Mouse (Mus musculus) retina, postnatal 1 day (tissue): ENCODE data around the gene Leng8.

ENCODE experiments used
- DNase-seq: peaks from one replicate; pipeline ENCODE4 v3.0.0-alpha.2; 2012

Leng8 gene

DNA sequence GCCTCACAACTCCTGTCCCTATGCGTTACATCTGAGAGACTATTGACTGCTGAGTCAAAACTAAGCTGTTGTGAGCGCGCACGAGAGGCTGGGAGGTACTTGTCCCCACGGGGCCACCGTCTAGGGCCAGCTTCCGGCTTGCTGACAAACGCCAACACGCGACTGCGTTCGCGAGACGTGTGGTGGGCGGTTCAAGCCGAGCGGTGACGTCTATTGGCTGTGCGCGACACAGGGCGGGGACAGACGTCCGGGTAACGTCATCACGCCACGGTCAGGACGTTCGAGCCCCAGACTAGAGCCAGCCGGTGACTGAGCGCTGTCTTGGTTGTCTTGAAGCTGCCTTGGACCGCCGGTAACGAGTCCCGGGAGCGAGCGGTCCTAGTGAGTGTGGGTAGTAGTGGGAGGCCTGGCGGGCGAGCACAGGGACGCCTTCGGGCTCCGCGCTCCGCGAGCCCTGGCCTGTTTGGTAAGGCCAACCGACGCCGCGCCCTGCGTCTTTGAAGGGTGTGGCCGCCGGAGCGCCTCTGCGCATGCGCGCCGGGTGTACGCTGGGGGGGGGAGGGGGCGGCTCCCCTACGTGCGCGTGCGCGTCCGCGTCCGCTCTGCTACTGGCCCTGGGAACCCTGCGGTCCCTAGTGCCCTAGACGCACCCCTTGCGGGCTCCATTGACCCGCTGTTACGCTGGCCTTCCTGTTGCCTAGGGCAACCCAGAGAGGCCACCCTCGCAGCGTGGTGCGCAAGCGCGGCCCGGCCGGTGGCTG lies at the start of gene Leng8:
Gene Leng8 (plus strand): TSS at position 269 of the 761 bp plus-strand sequence.
- peak; percentile 99 for DNase-seq

DNA sequence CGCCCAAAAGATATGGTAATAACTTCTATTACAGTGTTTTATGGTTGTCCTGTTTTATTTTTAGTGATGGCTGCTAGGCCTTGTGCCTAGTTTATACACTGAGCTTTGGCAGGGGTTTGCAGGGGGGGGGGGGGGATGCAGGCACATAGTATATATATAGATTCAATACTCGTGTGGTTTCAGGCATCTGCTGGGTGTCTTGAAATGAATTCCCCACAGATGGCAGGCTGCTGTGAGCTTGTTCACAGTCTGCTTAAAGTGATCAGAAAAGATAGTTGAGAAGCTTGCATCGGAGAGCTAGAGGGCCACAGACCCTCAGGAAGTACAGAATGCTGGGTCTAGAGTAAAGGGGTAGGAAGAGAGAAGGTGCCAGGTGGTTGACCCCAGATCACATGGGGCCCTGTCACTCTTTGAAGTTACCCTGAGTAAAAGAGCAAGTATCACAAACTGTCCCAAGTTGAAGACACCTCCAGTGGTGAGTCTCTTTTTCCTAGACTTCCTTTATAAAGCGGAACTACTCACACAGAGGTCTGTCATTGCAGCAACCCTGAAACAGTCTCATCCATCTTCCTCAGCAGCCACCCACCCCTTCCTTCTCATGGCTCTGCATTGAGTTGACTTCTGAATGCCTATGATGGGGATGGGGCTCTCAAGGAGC lies 49.5 kb upstream of the Leng8 start:
- no peak for DNase-seq

DNA sequence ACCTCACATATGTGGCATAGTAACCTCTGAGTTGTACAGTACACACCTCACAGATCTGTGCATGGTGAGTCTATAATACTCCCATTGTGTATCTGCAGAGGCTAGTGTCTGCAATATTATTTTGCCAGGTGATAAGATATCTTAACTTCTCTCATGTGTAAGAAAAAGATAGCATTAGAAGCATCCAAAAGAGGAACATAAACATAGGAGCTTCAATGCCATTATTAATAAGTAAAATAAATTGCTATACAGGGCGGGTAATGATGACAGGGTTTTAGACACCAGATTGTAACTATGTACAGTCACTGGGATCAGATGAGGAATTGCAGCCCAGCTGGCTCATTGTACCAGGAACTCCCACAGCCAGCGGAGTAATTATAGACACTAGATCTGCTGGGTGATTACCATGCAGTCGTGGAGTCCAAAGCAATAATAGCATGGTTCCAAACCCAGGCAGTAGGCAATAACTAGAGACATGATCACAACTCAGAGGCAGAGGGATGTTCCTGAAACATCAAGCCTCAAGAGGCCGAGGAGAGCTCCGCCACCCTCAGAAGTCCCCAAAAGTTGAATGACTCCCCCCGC lies 48.9 kb upstream of the Leng8 start:
- no peak for DNase-seq

DNA sequence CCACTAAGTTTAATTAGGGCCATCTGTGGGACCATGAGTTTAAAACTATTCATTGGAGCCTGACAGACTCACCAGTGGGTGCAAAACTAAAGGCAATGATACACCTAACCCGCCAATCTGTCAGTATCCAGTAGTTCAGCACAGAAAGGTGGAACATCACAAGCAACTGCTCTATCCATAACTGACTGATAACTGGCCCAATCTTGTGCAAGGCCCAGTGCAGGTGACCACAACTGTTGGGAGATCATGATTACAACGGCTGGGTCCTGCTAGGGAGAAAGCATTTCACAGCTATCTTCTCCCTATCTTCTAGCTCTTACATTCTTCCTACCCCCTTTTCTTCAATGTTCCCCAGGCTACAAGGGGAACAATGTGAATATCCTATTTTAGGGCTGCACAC lies 48.2 kb upstream of the Leng8 start:
- DNase-seq, result no peak

DNA sequence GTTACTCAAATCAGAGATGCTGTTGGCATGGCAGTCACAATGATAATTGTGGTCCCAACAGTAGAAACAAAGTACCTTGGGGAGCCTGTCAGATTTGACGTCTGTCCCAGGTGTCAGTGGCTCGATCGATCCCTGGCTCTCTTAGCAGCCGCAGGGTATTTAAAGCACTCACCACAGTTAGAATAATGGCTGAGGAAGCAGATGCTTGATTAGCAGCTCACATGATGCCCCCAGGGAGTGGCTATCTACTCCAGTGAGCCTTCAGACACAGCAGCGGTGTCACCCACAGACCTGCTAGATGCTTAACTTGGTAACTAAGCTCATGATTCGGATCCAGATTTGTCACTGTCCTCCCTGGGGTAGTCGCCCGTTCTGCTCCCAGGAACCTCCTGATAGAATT lies 45.7 kb upstream of the Leng8 start:
- DNase-seq, result peak; percentile 19

DNA sequence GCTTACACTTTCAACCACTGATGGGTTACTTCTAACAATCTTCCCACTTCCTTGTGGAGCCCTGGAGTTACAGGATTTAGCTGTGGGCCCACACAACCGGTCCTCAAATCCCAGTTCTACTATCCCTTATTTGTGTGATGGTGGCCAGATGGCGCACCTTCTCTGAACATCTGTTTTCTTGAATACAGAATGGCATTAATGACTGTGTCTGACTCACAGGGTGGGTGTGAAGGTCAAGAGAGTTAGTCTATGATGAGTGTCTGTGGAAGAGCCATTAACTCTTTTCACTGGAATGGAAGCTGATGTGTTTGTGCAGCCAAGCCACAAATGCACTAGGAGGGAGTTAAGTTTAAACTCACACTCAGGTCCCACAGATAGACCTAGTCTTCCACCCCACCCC lies 38.5 kb upstream of the Leng8 start:
- no peak for DNase-seq

DNA sequence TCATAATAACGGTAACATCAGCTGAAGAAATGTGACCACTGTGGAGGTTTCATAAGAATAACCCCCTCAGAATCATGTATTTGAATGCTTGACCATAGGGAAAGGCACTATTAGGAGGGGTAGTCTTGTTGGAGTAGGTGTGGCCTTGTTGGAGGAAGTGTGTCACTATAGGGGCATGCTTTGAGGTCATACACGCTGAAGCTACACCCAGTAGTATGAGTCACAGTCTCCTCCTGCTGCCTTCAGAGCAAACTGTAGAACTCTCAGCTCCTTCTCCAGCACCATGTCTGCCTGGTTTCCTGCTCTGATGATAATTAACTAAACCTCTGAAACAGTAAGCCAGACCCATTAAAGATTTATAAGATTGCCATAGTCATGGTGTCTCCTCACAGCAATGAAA lies 38.0 kb upstream of the Leng8 start:
- DNase-seq, result no peak

DNA sequence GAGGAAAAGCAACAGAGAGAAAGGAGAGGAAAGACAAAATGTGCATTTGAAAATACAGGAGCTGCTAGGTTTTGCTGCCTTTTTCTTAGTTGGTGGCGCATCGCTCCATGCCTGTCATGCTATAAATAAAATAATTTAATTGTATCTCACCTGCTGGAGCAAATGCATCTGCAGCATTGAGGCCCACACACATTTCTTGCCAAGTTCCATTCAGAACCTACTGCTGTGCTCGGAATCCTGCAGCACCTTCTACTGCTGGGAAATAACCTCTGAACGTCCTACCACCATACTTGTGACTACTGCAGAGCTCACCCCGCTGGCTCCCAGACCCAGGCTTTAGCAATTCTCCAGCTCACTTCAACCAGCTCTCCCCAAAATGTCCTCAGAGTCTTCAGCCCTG lies 35.7 kb upstream of the Leng8 start:
- no peak for DNase-seq

DNA sequence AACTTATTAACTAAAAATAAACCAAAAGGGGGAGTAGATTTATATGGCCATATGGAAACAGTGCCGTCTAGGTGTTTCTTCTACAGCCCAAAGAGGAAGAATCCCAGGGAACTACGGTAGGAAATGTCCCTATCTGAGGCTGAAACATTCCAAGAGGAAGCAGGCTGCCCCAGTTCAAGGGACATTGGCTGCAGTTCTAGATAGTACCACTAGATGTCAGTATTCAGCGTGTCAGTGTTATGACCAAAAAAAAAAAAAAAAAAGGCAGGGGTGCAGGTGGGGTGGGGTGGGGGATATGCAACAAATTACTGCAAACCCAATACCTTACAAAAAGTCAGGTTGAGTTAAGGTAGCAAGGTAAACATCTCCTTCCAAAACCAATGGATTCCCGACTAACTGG lies 33.4 kb upstream of the Leng8 start:
- DNase-seq, result peak; percentile 78

DNA sequence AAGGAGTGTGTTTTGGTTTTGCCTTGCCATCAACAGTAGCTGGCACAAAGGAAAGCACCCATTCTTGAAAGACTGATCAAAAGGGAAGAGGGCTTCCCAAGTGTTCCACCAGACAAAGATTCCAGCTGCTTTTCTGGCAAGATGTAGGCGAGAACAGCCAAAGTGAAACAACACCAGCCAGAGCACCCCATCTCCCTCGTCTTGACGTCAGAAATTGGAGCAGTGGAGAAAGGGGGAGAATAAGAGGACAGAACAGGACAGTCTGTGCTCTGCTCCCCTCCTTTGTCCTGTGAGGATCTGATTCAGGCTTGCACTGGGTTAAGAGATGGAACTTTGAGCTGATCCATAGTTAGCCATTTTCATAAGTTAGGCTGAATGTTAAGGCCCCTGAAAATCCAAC lies 25.1 kb upstream of the Leng8 start:
- DNase-seq, result no peak

DNA sequence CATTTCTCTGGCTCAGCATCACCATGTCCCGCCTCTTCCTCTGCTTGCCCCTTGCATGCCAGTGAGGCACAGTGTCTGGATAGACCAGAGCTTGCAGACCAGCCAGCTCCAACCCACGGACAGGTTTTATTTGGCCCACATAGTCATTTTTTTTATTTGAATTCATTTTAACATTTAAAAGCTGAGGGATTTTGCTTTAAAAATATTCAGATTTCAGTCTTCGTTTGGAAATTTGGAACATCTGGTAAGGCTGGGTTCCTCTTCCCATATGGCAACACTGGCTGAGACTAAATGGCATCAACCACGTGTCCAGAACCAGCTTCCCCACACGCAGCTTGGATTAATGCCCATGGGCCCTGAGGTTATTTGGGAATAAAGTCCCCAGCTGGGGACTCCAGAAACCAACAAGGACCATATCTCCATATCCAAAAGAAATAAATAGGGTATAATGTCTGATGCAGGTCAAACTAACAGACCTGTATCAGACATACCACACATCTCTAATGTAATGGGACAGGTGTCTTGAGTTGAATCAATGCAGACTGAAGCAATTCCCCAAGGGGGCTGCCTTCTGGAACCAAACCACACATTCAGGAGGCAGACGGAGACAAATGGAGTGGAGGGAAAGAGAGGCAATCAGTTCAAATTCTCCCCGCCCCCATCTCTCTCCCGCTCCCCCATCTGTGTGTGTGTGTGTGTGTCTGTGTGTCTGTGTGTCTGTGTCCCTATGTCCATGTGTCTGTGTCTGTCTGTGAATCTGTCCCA lies 19.6 kb upstream of the Leng8 start:
- peak; percentile 26 for DNase-seq

DNA sequence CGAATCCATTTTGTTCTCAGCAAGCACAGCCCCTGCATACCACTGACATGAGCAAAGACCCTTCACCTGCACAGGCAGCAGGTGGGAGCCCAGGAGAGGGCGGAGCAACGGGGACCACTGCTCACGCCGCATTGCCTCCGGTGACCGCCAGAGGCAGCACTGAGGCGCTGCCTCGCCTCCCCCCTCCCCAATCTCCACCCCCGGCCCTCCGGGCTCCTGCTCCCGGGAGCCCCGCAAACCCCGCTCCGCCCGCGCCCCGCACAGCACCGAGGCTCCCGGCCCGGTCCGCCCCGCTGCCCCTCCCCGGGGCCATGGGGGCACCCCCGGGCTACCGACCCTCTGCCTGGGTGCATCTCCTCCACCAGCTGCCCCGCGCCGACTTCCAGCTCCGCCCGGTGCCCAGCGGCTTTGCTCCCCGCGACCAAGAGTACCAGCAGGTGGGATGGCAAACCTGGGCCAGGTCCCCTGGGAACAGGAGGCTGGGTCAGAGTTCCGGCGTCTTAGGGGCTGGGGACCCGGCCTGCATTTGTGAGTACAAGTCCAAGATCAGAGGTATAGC lies 17.4 kb upstream of the Leng8 start, which contains the start of gene Ttyh1:
Gene Ttyh1 (plus strand): TSS at position 65 of the 559 bp plus-strand sequence.
- peak; percentile 77 for DNase-seq

DNA sequence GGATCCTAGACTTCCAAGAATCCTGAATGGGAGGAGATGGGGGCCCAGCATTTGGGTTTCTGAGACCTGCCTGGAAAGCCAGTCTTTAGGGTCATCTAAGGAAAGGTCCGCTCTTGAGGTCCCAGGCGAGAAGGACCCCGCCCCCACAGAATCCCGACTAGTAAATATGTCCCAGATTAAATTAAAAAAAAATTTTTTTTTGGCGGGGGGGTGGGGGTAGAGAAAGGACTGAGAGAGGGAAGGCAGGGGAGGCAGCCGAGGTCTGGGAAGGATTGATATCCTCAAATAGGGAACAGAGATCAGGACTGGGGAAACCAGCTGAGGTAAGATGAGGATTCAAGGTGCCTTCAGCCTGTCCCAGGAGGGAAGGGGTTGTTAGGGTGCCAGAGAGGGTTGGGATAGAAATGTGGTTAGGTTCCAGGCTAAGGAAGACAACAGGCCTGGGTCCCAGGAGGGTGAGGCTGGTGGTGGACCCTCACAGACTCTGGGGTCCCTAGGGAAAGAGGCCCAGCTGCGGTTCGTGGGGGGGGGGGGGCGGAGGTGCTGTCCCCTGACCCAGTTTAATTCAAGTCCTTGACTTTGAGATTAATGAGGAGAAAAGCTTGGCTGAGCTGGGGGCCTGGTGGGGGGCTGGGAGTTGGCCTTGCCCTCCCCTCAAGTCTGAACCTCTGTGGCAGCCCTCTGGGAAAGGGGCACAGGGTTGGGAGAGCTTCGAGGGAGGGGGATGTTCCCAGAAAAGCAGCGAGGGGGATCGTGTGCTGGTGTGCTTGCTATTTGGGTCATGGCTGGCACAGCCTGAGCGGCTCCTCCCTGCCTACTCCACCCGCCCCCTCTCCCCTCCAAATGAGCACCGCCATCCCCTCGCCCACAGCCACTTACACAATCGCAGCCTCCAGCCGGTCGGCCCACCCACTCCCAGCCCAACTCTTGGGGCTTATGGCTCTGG lies 16.6 kb upstream of the Leng8 start:
- DNase-seq, result peak; percentile 90

DNA sequence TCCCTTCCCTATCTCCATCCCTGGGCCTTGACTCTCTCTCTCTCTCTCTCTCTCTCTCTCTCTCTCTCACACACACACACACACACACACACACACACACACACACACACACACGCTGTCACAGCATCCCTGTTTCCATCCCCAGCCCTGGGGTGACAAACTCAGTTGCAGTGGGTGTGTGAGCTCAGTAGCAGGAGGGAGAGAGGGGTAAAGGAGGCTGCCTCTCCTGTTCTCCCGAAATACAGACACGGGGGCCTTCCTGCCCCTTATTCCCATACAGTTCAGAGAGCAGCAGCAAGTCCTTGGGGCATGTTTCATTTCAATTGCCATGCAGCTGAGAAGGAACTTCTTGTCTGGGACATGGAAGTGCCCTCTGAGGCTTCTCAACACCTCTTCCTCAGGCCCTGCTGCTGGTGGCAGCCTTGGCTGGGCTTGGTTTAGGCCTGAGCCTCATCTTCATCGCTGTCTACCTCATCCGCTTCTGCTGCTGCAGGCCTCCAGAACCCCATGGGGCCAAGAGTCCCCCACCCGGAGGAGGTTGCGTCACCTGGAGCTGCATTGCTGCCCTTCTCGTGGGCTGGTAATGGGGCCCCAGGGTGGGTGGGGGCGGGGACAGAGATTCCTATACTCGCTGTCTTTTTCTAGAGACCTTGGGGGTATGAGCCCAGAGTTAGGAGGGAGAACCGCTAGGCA lies 14.6 kb upstream of the Leng8 start:
- DNase-seq, result peak; percentile 22

DNA sequence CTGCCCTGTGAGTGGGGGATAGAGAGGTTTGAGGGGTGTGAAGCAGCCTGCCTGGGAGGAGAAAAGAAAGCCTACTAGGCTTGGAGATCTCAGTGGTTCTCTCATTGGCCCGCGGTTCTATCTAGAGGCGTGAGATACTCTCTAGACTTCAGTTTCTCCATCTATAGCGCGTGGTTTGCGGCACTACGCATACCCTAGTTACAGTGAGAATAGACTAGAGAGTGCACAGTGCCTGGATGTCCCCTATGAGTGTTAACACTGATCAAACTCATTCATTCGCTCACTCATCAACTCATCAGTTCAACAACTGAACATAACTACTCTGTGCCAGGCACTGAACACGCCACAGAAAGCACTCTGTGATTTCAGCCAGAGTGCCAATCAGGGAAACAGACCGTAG lies 14.1 kb upstream of the Leng8 start:
- DNase-seq, result peak; percentile 41

DNA sequence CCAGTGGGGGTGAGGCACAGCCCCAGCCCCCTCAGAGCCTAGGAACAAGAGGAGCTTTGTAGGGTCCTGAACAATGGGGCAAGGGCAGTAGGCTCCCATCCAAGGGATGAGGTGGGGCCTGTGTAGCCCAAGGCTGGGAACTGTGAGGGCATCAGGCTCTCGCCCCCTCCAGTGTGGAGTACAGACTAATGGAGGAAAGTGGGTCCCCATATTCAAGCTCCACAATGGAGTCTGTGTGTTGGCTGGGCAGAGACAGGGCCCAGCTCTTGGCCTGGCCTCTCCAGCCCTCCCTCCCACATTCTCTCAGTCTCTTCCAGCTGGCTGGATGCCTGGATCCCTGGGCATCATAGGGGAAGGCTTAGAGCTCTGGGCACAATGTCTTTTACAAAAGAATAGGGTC lies 13.1 kb upstream of the Leng8 start:
- peak; percentile 95 for DNase-seq

DNA sequence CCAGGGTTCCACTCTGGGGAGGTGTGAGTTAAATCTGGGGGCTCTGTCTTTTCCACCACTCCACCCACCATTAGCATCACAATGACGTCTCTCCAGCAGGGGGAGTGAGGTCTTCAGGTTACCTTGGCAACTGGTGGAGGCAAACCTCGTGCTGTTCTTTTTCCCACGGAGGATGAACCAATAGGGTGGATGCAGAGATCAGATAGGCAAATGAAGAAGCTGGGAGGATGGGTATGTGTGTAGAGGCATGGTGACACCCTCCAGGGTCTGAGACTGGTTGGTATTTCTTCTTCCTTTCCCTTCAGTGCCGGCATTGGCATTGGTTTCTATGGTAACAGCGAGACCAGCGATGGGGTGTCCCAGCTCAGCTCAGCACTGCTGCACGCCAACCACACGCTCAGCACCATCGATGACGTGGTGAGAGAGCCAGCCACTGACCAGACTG lies 12.5 kb upstream of the Leng8 start:
- peak; percentile 95 for DNase-seq

DNA sequence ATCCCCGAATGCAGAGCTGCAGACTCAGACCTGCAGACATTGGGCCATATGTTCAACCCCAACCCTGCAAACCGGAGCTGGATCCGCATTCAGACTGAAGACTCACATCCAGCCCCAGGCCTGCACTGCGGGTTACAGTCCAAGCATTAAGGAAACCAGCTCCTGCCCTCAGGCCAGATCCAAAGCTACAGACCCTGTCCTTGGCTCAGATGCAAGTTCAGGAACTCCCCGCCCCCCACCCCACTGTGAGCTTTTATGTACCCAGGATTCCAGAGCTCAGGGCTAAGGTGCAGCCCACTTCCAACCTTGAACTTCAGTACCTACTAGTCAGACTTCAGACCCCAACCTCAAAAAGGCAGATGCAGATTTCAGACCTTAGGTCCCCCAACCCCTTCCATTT lies 12.0 kb upstream of the Leng8 start:
- no peak for DNase-seq

DNA sequence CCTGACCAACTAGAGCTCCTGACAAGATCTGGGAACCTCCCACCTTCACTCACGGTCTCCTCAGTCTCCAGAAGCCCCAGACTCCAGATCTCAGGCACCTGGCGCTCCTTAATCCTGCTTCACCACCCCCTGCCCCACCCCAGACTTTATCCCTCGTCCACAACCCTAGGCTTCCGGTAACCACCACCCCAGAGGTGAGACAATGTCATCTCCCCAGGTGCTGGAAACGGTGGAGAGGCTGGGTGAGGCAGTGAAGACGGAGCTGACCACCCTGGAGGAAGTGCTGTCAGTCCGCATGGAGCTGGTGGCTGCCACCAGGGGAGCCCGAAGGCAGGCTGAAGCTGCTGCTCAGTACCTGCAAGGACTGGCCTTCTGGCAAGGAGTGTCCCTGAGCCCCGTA lies 11.5 kb upstream of the Leng8 start:
- no peak for DNase-seq

DNA sequence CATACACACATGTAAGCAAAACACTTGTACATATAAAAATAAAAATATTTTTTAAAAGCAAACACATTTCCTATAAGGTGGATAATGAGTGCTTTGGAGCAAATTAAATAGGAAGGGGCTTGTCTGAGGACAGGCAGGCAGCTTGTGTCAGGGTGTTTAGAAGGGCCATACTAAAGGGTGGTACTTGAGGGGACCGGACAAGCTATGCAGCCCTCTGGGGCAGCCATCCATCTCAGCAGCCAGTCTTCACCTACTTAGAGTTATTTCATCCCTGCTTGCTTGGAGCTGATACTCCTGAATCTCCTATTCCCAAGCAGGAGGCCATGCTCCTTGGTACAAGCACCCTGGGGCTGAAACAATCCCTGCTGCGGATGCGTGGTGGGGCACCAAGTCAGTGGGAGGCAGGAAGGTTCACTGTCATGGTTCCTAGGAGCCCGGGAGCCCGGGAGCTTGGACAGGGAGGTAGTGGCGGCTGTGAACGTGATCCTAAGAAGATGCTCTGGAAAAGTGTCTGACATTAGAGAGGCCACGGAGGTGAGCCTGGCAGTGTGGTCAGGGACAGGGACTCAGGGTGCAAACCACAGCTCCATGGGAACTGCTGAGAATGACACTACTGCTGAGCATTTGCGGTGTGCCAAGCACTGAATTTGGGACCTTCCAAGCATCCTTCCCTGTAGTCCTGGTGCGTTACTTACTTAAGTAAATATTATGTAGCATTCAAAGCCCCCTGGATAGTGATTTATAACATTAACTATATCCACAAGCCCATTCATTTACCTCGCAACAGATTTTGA lies 9.7 kb upstream of the Leng8 start:
- no peak for DNase-seq
